Comparison of ENCODE assay signal across 1 mouse cellular context in the genomic region with DNA sequence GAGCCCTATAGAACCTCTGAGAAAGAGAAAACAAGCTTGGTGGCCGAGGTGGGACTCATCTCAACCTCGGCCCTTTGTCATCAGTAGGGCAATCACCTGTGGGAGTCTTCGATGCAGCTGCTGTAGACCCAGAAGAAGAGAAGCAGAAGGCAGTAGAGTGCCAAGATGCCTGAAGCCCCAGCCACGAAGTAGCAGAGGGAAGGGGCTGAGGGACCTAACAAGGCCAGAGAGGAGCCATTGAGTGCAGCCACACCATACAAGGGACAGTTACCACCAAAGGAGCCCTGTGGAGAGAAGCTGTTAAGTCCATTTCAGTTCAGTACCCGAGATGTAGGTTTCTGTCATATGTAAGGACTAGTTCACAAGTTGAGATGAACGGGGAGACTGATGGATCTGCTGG.
TF ChIP-seq lines count a peak whose summit lies in the region.

No protein-coding gene starts in this region.

TF ChIP-seq in CH12.LX, 34 proteins besides CTCF, POLR2A, EP300 and RAD21:
- no peak for TF ChIP-seq MXI1 (IDR thresholded peaks at IDR 0.05; ENCODE audit: low read depth, low read length)
- no peak for TF ChIP-seq E2F4 (IDR thresholded peaks at IDR 0.05; ENCODE audit: insufficient replicate concordance, low read depth, low read length)
- TF ChIP-seq MAZ (IDR thresholded peaks at IDR 0.05; ENCODE audit: low read depth, low read length), result no peak
- TF ChIP-seq UBTF (IDR thresholded peaks at IDR 0.05; ENCODE audit: low read depth, low read length), result no peak
- no peak for TF ChIP-seq MYC (IDR thresholded peaks at IDR 0.05; ENCODE audit: low read depth, low read length)
- no peak for TF ChIP-seq ZNF384 (IDR thresholded peaks at IDR 0.05; ENCODE audit: low read depth, low read length)
- TF ChIP-seq TCF12 (IDR thresholded peaks at IDR 0.05; ENCODE audit: low read depth, low read length), result no peak
- no peak for TF ChIP-seq IRF4 (IDR thresholded peaks at IDR 0.05; ENCODE audit: low read depth, low read length)
